Mouse (Mus musculus): ENCODE measurements at regions not wholly inside any gene's neighbourhood (a gene's known extent, or its start where the extent isn't known, plus 50 kb on each side); places are given as distances from the start of the nearest gene placed in this dataset.
"Not testable (repeated sequence)": the region's sequence is repeated elsewhere in the genome, so short reads cannot be mapped to it uniquely, and the experiment has no call there.

DNA sequence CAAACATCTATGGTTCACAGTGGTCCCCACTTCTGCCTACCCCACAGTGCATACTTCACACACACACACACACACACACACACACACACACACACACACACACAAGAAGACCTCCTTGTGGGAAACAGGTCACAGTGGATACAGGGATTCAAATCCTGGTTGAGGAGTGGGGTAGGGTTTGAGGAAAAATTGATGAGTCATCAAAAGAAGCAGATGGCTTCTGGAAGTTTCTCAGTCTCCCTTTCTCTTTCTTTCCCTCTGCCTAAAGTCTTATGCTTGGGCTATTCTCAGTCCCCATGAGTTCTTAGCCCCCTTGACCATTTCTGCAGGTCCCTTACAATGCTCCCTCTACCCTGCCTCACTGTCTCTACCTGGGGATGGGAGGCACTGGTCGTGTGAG, 56.4 kb downstream of the Rassf10 start:
- no peak for DNase-seq (ENCODE audit: low spot score in 2 of 2)

DNA sequence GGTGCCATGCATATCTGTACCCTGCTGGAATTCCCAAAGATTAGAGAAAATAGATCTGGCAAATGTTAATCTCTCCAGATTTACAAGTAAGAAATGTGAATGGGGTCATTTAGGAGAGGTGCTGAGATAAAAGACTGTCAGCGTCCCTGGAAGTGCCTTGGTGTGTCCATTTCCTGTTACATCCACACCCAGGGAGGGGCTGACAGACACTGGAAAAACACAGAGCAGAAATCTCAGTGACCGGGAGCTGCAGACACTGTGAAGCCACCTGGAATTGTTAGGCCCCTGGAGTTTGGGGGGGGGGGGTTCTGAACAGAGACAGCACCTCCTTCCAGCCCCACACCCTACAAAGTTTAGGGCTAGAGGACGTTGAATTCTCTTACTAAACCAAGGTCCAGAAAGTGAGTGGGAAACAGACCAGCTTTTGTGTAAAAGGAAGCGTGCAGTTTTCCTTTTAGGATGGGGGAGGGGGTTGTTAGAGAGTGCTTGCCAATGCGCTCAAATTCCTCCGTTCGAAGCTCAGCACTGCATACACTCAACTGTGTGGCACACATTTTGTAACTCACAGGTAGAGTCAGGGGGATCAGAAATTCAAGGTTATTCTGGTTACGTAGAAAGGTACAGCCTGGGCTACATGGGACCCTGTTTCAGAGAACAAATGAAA, 63.5 kb downstream of the Rassf10 start:
- DNase-seq (ENCODE audit: low spot score in 2 of 2) = no peak

DNA sequence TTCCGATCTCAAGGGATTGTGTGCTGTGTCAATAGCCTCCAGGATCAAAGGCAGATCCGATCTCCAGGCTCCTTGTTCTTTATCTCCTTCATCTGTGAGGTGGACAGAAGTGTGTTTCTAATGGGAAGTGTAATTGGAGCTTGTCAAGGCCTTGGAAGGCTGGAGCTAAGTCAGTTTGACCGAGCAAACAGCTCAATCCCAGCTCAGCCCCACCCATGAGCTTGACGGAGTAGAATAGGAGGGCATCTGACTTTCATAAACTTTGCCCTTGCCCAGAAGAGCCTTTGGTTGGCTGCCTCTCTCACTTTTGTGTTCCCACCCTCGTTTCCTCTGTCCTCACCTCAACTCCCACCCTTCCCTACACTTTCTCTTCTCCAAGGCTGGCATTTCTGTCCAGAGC, 67.7 kb downstream of the Rassf10 start:
- DNase-seq (ENCODE audit: low spot score in 2 of 2) = no peak

DNA sequence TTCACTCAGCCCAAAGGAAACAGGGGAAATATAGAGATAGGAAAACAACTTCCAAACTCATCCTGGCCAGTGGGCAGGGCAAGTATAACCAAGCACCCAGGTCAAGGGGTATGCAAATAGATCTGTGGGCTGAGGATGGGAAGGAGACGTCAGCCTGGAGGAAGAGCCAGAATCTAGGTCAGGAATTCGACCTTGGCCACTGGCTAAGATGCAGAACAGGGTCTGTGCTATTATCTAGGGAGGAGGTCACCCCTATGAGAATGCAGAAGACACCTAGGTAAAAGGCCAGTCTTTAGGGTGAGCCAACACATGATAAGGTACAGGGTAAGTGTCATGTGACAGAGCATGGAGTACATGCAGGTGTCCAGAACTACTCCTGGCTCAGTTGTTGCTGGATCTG, 68.8 kb downstream of the Rassf10 start:
- no peak for DNase-seq (ENCODE audit: low spot score in 2 of 2)

DNA sequence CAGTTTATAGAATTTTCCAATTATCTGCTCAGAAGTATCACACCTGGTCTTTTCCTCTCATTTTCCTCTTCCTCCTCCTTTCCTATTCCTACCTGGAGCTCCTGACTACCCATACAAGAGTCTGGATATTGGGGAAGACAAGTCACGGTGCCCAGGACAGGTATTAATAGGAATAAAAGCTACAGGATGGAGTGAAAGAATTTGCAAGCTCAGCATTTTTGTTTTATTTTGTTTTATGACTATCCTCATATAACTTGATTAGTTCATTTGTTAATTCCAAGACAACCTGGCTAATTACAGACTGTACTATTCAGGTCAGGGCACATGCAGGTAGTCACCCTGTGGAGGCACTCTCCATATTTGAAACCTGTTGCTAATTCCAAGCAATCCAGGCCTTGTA, 72.0 kb downstream of the Rassf10 start:
- no peak for DNase-seq (ENCODE audit: low spot score in 2 of 2)

DNA sequence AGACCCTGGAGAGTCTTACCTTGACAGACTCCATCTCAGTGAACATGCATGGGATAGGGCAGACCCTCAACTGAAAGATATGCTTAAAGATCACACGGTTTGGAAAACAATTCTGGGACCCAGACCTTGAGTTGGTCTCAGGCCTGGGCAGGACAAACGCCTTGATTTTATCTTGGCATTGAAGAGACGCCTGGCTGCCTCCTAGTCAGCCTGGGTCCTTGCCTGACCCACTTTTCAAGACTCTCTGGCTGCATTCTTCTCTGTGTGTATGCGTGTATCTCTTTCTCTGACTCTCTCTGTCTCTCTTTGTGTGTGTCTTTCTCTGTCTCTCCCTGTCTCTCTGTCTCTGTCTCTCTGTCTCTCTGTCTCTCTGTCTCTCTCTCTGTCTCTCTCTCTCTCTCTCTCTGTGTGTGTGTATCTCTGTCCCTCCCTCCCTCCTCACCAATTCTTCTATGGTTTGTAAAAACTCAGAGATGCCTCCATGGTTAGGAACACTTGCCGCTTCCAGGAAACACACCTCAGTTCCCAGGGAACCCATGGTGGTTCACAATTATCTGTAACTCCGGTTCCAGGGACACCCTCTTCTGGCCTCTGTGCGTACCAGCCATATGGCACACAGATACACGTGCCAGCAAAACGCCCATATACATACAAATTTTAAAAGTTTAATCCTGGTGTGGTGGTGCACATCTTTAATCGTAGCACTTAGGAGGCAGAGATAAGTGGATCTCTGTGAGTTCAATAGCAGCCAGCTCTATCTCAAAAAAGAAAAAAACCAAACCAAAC, 72.7 kb downstream of the Rassf10 start:
- DNase-seq (ENCODE audit: low spot score in 2 of 2) = no peak

DNA sequence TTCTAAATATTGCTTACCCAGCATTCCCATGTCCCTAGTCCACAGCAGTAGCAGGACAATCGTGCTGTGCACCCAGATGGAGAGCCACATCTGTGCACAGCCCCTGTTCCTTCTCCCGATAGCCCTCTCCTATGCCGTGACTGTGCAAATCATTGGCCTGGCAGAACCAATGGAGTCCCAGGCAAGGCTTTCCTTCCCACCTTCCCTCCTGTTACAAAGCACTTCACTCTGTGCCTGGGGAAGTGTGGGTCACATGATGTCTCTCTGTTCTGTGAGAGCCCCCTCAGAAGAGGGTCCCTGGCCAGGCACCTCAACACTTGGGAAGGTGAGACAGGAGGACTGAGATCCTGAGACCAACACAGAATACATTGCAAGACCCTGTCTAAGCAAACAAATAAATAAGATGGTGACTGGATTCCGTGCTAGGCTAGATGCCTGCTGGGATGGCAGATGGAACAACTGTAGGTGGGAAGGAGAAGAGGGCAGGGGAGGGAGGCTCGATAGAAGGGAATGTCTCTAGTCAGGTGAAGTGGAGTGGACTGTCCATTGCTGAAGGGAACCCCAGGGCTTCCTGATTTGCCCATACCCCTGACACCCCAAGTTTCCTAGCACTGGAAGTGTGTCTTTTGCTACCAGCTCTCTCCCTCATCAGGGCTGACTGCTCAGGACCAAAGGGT, 73.5 kb downstream of the Rassf10 start:
- no peak for DNase-seq (ENCODE audit: low spot score in 2 of 2)

DNA sequence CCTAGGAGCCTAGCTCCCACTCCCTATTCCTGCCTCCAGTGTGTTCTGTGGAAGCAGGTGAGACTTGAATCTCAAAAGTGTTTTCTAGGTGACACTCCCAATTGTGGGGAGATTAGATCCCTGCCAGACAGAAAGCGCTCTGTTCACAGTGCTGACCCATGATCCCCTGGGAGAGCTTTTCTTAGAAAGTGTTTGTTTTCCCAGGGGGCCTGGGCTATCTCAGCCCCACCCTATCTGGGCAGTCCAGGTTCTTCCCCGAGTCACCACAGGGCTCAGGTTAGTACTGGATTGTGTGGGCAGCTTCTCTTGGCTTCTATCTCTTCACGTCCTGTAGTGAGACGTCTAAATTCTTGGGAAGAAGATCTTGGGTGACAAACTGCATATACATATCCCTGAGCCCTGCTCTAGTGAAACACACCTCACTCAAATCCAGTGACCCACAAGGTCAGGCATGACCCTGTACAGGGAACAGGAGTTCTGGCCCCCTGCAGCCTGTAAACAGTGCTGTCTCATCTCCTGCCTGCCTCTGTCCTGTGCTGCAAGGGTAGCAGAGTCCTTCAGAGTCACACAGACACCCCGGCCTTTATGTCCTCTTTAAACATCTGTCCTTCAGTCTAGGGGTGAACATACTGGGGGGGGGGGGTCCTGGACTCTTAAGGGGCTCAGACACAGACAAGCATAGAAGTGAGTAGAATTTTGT, 76.4 kb downstream of the Rassf10 start:
- no peak for DNase-seq (ENCODE audit: low spot score in 2 of 2)

DNA sequence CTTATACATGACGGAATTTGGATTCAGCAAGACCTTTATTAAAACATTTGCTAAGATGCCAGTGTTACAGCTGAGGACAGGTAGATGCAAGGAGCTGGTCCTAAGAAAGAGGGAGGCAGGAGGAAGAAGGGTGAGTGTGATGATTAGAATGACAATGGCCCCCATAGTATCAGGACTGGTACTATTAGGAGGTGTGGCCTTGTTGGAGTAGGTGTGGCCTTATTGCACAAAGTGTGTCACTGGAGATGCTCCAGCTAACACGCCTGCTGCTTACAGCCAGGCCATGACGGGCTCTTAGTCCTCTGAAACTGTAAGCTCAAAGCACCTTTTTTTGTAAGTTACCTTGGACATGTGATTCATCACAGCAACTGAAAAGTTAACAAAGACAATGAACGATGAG, 82.0 kb downstream of the Rassf10 start:
- no peak for DNase-seq (ENCODE audit: low spot score in 2 of 2)

DNA sequence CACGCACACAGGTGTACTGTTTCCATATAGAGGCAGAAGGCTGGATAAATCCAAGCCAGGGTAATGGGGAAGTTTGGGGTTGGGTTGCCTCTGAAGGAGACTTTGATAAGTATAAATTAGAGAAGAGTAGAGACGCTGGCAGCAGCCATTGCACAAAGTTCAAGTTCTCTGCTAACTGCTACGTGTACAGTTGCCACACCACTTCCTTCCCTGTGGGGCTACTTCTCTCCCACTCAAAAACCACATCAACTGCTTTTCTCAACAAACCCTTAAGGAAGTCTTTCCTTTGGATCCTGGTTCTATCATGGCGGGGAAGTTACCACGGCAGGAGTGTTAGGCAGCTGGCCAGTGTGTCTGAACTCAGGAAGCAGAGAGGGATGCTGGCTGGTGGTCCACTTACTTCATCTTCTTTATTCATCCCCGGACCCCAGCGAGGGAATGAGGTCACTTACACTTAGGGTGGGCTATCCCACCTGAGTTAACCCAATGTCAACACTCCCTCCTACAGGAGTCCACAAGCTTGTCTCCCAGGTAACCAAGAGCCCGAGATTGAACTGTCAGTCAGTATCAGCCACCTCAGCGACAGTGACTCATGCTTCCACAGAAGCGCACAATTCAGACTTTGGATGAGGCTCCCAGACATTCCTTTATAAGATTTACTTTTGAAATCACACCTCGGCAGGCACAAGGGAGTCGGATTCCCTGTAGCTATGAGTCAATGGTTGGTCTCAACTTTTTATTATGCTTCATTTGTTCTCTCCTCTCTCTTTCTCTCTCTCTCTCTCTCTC, 84.3 kb downstream of the Rassf10 start:
- no peak for DNase-seq (ENCODE audit: low spot score in 2 of 2)

DNA sequence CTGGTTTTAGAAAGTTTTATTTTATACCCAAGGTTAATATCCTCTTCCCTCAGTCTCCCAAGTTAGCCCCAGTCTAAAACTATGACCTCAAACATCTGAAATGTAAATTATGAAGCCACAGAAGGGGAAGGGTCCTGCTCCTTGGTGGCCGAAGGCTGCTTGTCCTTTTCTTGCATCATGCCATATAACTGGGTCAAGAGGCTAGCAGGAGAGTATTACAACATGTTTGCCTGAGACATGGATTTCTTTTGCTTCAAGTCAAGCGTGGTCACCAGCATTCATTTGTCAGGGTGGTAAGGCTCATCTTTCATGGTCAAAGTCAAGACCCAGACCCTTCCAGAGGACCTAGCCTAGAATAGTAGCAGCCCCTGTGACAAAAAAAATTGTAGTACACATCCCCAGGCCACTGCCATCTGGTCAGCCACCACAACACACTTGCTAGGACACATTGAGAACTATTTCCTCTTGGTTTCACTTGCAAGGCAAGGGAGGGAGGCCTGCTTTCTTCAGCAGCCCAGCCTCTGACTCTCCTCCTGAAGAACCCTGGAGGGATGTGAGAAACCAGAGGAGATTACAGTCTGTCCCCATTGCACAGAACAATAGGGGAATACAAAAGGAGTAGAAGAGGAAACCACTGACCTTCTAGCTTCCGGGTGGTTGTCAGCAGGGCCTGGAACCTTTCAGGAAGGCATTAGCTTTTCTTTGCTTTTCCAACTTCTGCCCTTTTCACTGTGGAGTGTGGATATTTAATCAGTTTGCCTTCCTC, 85.3 kb downstream of the Rassf10 start:
- DNase-seq (ENCODE audit: low spot score in 2 of 2) = no peak

DNA sequence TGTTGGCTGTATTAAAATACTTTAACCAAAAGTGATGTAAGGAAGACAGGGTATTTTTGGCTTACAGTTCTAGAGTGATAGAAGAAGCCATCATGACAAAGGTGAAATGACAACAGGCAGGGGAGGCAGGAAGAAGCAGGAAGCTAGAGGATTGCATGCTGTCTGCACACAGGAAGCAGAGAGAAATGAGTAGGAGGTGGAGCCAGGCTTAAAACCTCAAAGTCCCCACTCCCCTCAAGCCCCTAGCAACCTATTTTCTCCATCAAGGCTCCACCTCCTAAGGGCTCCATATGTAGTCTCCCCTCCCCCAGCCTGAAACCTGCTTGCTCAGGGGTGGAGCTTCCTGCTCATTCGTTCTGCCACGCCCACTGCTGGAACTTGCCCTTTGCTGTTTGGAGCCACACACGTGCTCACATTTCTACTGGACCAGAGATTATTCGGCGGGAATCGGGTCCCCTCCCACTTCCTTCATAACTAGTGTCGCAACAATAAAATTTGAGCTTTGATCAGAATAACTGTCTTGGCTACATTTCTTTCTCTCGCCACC, 91.9 kb downstream of the Rassf10 start:
- DNase-seq (ENCODE audit: low spot score in 2 of 2) = not testable (repeated sequence)

DNA sequence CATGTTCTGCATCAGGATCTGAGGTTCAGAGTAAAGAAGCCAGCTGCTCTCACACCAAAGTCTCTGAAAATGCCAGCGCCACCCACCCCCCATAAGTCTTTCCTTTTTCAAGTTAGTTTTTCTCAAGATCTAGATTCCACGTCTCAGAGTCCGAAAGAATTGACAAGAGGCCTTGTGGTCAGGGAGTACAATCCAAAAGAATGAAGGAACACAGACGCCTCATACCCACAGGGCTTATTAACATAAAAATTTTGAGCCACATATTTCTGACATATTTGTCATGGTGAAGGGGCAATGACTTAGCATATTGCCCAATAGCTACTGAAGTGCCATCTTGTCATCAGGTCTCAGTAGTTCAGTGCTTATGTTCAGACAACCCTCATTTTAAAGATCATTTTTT, 92.6 kb downstream of the Rassf10 start:
- DNase-seq (ENCODE audit: low spot score in 2 of 2) = no peak

DNA sequence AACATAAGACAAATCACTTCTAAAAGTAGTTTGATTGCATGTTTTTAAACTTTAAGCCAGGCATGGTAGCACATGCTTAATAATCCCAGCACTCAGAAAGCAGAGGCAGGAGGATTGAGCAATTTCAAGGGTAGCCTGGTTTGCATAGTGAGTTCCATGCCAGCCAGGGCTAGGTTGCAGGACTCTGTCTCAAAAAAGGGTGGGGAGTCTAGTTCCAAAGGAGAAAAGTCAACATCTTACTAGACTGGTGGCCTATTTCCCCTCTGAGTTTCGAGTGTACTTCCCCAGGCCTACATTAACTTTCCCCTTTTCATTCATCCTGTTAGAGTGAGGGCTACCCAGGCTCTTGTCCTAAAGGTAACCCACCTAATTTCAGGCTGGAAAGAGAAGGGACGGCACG, 93.8 kb downstream of the Rassf10 start:
- DNase-seq (ENCODE audit: low spot score in 2 of 2) = no peak

DNA sequence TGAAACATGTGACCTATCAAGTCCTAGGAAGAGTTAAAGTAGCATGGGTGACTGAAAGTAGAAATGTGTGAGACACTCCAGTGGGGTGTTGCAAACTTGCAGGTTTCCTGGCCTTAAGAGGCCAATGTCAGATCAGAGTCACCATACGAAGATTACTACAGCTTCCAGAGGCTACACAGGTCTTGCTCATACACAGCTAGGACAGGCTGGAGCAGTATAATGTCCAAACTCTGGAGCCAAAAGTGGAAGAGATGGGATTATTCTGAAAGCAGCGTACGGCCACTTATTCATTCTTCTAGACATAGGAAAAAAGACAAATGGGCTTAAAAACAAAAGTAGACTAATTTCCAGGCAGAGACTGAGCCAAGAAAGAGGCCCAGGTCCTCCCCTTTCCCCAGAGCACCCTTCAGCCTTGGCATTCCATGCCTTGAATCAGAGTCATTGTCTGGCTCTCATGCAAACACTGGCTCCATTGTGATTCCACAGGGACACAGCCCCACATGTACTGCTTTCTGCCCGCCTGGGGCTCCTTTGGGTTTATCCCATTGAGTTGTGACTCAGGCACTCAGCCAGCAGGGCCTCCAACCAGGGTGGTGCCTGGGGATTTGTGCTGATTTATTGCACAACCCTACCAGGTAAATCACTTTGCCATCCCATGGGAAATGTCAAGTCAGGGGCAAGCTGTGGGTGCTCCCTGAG, 94.5 kb downstream of the Rassf10 start:
- DNase-seq (ENCODE audit: low spot score in 2 of 2) = no peak

DNA sequence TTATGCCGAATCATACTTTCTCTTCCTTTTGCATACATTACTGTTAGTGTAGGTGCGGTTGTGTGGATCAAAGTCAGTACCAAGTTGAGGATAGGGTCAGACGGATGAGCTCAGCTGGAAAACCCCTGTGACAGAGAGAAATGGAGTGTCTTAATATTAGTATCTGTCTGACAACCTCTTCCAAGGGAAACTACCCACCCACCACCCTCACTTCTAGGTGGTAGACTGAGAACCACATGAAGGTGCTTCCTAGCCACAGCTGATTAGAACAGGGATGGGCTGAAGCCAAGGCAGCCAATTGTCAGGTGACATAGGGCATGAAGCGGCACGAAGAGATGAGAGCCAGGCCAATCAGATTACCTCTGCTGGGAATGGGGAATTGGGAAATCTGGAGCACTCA, 95.7 kb downstream of the Rassf10 start:
- DNase-seq (ENCODE audit: low spot score in 2 of 2) = no peak

DNA sequence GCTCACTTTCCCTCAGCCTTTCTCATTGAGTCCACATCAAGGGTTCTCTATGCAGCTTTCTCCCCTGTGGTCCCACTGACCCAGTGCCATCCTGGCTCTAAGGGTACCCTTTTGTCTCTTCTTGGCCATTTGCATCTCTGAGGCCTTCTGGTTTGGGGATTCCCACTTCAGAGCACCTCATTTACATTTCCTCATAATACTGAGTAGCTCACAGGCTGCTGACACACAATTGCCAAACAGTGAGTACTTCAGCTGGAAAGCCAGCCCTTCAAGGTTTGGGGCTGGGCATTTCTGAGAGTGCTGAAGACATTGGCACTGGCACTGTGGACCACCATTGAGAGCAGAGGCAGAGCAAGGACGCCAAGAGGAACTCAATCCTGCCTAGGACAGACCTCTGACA, 99.2 kb downstream of the Rassf10 start:
- no peak for DNase-seq (ENCODE audit: low spot score in 2 of 2)

DNA sequence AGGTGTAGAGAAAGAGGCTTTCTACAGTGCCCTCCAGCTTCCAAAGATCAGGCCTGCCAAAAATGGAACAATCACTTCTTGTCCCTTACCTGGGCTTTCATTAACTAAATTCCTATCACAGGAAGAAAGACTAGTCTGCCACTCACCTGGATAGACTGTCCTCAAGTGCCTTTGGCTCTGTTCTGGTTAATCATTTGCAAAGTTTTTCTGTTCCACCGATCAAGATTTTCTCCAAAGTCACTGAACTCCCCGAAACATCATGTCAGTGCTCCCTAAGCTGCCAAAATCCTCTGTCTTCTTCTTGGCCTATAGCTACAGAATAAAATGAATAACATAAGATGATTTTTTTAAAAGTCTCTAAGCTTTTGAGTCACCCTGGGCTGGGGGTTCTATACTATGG, 102.7 kb downstream of the Rassf10 start:
- DNase-seq (ENCODE audit: low spot score in 2 of 2) = no peak

DNA sequence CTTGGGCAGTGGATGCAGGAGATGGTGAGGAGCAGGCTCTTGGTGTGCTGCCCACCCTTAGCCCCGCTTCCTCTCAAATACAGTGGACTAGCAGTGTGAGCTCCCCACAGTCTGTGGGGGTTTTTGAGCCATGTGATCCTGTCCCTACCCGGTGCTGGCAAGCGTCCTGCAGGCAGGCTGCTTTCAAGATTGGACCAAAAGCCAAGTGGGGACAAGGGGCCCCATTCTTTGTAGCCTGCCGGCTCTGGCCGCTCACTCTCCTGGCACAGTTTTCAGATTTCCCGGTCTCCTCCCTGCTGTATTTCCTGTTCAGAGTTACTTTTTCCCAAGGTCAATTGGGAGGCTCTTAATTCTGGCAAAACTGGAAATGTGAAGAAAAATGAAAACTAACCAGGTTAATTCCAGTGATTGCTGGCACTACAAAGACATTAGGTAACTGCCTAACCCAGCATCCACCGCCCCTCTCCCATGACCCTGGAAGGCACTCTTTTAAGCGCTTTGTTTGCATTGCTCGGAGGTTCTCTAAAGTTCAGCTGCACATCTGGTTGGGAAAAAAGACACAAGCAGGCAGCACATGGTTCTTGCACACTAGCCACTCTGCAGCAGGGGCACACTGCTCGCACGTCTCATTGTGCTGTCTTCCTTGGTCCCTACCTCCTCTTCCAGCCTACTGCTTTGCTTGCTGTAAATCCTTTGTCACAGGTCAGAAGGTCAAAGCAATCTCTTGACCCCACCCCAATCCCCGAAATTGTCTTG, 105.6 kb downstream of the Rassf10 start:
- peak; percentile 44 to 54 for DNase-seq (ENCODE audit: low spot score in 2 of 2)
